Mouse (Mus musculus): Measurements from ENCODE around the gene Crcp.

Gene Crcp

GRCm38 (mm10) chr5:130089626-130090393, 60.7 kb downstream of the Crcp start:
- in situ Hi-C loops (cut with MboI, MseI): loop anchor here (25.0 kb wide), 1 partner anchor 903 kb away; no protein-coding TSS in a partner anchor

- in situ Hi-C loops (cut with MboI, MseI): loop anchor here (25.0 kb wide), 1 partner anchor 909 kb away; no protein-coding TSS in a partner anchor
Measured at GRCm38 (mm10) chr5:130096754-130097153, 67.7 kb downstream of the Crcp start.

- in situ Hi-C loops (cut with MboI, MseI): loop anchor here (25.0 kb wide), 1 partner anchor 911 kb away; no protein-coding TSS in a partner anchor
Measured at GRCm38 (mm10) chr5:130097837-130098236, 68.7 kb downstream of the Crcp start.

GRCm38 (mm10) chr5:130101724-130102123, 72.6 kb downstream of the Crcp start:
- in situ Hi-C loops (cut with MboI, MseI): no loop called here

- in situ Hi-C loops (cut with MboI, MseI): no loop called here
Measured at GRCm38 (mm10) chr5:130109348-130109747, 80.3 kb downstream of the Crcp start.

Data from regulatory T cell (primary cell).